Mouse (Mus musculus): ENCODE data around the gene B230118H07Rik. TPM values are rescaled to one million over a fixed set of nuclear protein-coding genes. Genes with fewer than 3 reads are reported as not detected.
A peak's percentile ranks its signal among the peaks of the same experiment; 100 is the strongest.

The B230118H07Rik gene
- total and polyA plus RNA-seq, 3 experiments = 12.9 to 99.4 (median 90.4) TPM

DNA sequence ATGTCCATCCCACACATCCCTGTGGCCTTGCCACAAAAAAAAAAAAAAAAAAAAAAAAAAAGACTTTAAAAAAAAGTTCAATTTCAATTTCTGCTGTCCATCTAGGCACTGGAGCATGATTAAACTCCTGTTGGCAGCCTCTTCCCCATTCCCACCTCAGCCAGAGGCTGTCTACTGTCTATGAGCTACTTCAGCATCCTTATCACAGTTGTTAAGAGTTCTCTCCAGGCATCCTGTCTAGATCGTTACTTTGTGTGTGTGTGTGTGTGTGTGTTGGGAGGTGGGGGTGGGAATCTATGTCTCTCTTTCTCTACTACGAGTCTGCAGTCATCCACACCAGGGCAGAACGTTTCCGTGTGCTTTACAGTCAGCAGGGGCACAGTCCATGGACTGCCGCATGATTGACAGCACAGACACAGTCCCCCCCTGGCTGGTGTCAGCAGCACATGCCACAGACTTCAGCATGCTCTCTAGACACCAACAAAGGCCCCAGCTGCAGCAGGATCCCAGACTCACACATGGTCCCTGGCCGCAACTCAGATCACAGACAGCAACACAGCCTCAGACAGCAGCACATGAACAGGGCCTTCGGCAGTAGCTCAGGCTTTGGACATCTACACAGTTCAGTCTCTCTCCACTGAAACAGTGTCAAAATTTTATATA, 41.0 kb downstream of the B230118H07Rik start:
- intact Hi-C loops (cut with DNase I) = no loop called here
- Histone ChIP-seq H3K9ac (ENCODE audit: low read depth, low read length) (no peak overlapping the region), H3K4me3 (no peak overlapping the region), H3K27ac (no peak overlapping the region), H3K36me3 (ENCODE audit: control insufficient read depth, insufficient read depth, low read length) (no peaks in the 10 kb centered on the region), H3K27me3 (ENCODE audit: control insufficient read depth, insufficient read depth, low read length) (no peaks in the 10 kb centered on the region), H3K4me1 (ENCODE audit: control insufficient read depth, insufficient read depth, low read length) (no peaks in the 10 kb centered on the region; the same call in 1 of the 2 replicates), H3K79me2 (replicated peaks; ENCODE audit: control insufficient read depth, insufficient read depth, low read length) (no peaks in the 10 kb centered on the region; the same call in 1 of the 2 replicates)
- no peak for DNase-seq
- no peak for TF ChIP-seq POLR2A (IDR thresholded peaks at IDR 0.05; ENCODE audit: insufficient read depth, low read depth, low read length)
- no peak for TF ChIP-seq CTCF (IDR thresholded peaks at IDR 0.05)
- no peak for TF ChIP-seq EP300 (IDR thresholded peaks at IDR 0.05; ENCODE audit: insufficient read depth, low read depth, low read length)
- WGBS = 56% methylated on average over 7 of the region's 7 CpGs

GRCm38 (mm10) chr2:101603099-101603498, 46.2 kb downstream of the B230118H07Rik start:
- intact Hi-C loops (cut with DNase I) = no loop called here
- no peak for TF ChIP-seq CTCF (IDR thresholded peaks at IDR 0.05)
- no peak for TF ChIP-seq POLR2A (IDR thresholded peaks at IDR 0.05; ENCODE audit: insufficient read depth, low read depth, low read length)
- no peak for TF ChIP-seq EP300 (IDR thresholded peaks at IDR 0.05; ENCODE audit: insufficient read depth, low read depth, low read length)
- WGBS = 79% methylated on average over 1 of the region's 1 CpGs

DNA sequence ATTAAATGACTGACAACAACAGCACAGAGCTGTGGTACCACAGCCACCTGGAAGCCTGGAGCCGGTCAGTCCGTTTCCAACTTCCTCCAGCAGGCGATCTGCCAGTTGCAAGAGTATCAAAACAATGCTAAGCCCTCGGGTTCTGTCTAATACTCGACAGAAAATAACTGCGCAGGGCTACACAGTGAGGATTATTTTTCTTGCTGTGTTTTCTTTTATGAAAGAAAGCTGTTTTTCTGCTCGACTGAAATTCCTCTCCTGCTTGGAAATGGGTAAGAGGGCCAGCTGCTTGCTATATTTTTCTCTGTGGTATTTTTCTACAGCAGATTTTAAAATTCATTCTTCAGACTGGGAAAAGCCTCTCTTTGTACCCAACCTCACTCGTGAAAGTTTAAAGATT, 48.6 kb downstream of the B230118H07Rik start:
- Histone ChIP-seq H3K4me1 (ENCODE audit: control insufficient read depth, insufficient read depth, low read length) (no peaks in the 10 kb centered on the region), H3K36me3 (ENCODE audit: control insufficient read depth, insufficient read depth, low read length) (no peaks in the 10 kb centered on the region; the same call in 1 of the 2 replicates), H3K4me3 (no peak overlapping the region), H3K79me2 (replicated peaks; ENCODE audit: control insufficient read depth, insufficient read depth, low read length) (no peaks in the 10 kb centered on the region), H3K27me3 (ENCODE audit: control insufficient read depth, insufficient read depth, low read length) (no peaks in the 10 kb centered on the region), H3K9ac (ENCODE audit: low read depth, low read length) (no peak overlapping the region), H3K27ac (peak overlapping the region; percentile 36)
- TF ChIP-seq CTCF (IDR thresholded peaks at IDR 0.05) (peak; percentile 52), EP300 (IDR thresholded peaks at IDR 0.05; ENCODE audit: insufficient read depth, low read depth, low read length) (no peak), POLR2A (IDR thresholded peaks at IDR 0.05; ENCODE audit: insufficient read depth, low read depth, low read length) (no peak)
- DNase-seq = peak; percentile 54 to 55
- intact Hi-C loops (cut with DNase I) = no loop called here
- WGBS = 16% methylated on average over 8 of the region's 8 CpGs

More at GRCm38 (mm10) chr2:101603099-101603498, 46.2 kb downstream of the B230118H07Rik start:
- Histone ChIP-seq H3K4me3 (no peak overlapping the region), H3K79me2 (replicated peaks; ENCODE audit: control insufficient read depth, insufficient read depth, low read length) (no peaks in the 10 kb centered on the region), H3K4me1 (ENCODE audit: control insufficient read depth, insufficient read depth, low read length) (no peaks in the 10 kb centered on the region), H3K27ac (no peak overlapping the region), H3K9ac (ENCODE audit: low read depth, low read length) (no peak overlapping the region), H3K36me3 (ENCODE audit: control insufficient read depth, insufficient read depth, low read length) (no peaks in the 10 kb centered on the region; the same call in 1 of the 2 replicates), H3K27me3 (ENCODE audit: control insufficient read depth, insufficient read depth, low read length) (no peaks in the 10 kb centered on the region)
- DNase-seq = no peak

GRCm38 (mm10) chr2:101598190-101599181, 50.8 kb downstream of the B230118H07Rik start:
- no peaks in the 10 kb centered on the region for H3K79me2 ChIP-seq (replicated peaks; ENCODE audit: control insufficient read depth, insufficient read depth, low read length)
- no peak for DNase-seq
- no peaks in the 10 kb centered on the region for H3K27me3 ChIP-seq (ENCODE audit: control insufficient read depth, insufficient read depth, low read length)
- H3K36me3 ChIP-seq (ENCODE audit: control insufficient read depth, insufficient read depth, low read length) = no peaks in the 10 kb centered on the region; the same call in 1 of the 2 replicates
- H3K4me3 ChIP-seq = no peak overlapping the region
- H3K27ac ChIP-seq = no peak overlapping the region
- TF ChIP-seq EP300 (IDR thresholded peaks at IDR 0.05; ENCODE audit: insufficient read depth, low read depth, low read length) (no peak), POLR2A (IDR thresholded peaks at IDR 0.05; ENCODE audit: insufficient read depth, low read depth, low read length) (no peak), CTCF (IDR thresholded peaks at IDR 0.05) (no peak)
- intact Hi-C loops (cut with DNase I) = no loop called here
- no peak overlapping the region for H3K9ac ChIP-seq (ENCODE audit: low read depth, low read length)
- no peaks in the 10 kb centered on the region for H3K4me1 ChIP-seq (ENCODE audit: control insufficient read depth, insufficient read depth, low read length)
- WGBS = 64% methylated on average over 13 of the region's 13 CpGs

- TF ChIP-seq CTCF (IDR thresholded peaks at IDR 0.05) (peak; percentile 44), POLR2A (IDR thresholded peaks at IDR 0.05; ENCODE audit: insufficient read depth, low read depth, low read length) (no peak), EP300 (IDR thresholded peaks at IDR 0.05; ENCODE audit: insufficient read depth, low read depth, low read length) (no peak)
- Histone ChIP-seq H3K27me3 (ENCODE audit: control insufficient read depth, insufficient read depth, low read length) (no peaks in the 10 kb centered on the region), H3K4me1 (ENCODE audit: control insufficient read depth, insufficient read depth, low read length) (no peaks in the 10 kb centered on the region), H3K4me3 (no peak overlapping the region), H3K79me2 (replicated peaks; ENCODE audit: control insufficient read depth, insufficient read depth, low read length) (no peaks in the 10 kb centered on the region), H3K36me3 (ENCODE audit: control insufficient read depth, insufficient read depth, low read length) (no peaks in the 10 kb centered on the region; the same call in 1 of the 2 replicates), H3K9ac (ENCODE audit: low read depth, low read length) (no peak overlapping the region), H3K27ac (no peak overlapping the region)
- no peak for DNase-seq
- intact Hi-C loops (cut with DNase I) = loop anchor here (2.0 kb wide), 1 partner anchor 56 kb away; no protein-coding TSS in a partner anchor
These were observed 52.1 kb downstream of the B230118H07Rik start for GRCm38 (mm10) chr2:101597186-101597585.
